Comparison of ENCODE assay signal across 8 mouse cellular contexts in genomic region chr2:94273154-94274021, GRCm38 (mm10).
DNase-seq lines count a peak whose midpoint lies in the region; ATAC-seq and TF ChIP-seq lines count a peak whose summit lies in the region.

No protein-coding gene starts in this region.

- TF ChIP-seq CTCF in intestine, postnatal 0 days (IDR thresholded peaks at IDR 0.05; ENCODE audit: low read depth), result no peak

- H3K4me1 ChIP-seq in intestine, postnatal 0 days (replicated peaks; ENCODE audit: control insufficient read depth, insufficient read depth, low read length), result no peaks in the 10 kb centered on the region

- peak overlapping the region; percentile 50 for H3K4me3 ChIP-seq in intestine, postnatal 0 days (ENCODE audit: low read depth, low read length)

- ATAC-seq in granulocyte monocyte progenitor cell, adult 5-6 weeks (replicated peaks; ENCODE audit: poor library complexity, severe bottlenecking), result peak; percentile 86
- peak; percentile 75 for ATAC-seq in intestine, postnatal 0 days

- peak overlapping the region; percentile 97 for H3K4me2 ChIP-seq in intestine, postnatal 0 days (replicated peaks; ENCODE audit: low read depth)

- intact Hi-C loops in left cerebral cortex, postnatal 36 days (cut with DNase I), result loop anchor here (2.0 kb wide), 1 partner anchor 31 kb away; no protein-coding TSS in a partner anchor

- H3K27ac ChIP-seq in intestine, postnatal 0 days (ENCODE audit: low read depth, low read length), result no peak overlapping the region

- DNase-seq in adrenal gland, adult 18-20 months (ENCODE audit: low spot score in 2 of 2), result peak; percentile 87 to 88
- peak; percentile 77 for DNase-seq in embryo, embryonic 10.5 days (ENCODE audit: low spot score)
- peak; percentile 86 to 93 for DNase-seq in left cerebral cortex, postnatal 36 days (ENCODE audit: low spot score in 2 of 2)
- peak; percentile 64 for DNase-seq in mesoderm, embryonic 11.5 days (ENCODE audit: low read depth, low spot score)
- peak; percentile 86 for DNase-seq in right cerebral cortex, postnatal 4 days
- peak; percentile 58 for DNase-seq in yolk sac, embryonic 10.5 days (ENCODE audit: low spot score)

- H3K9me3 ChIP-seq in intestine, postnatal 0 days (ENCODE audit: control insufficient read depth), result no peaks in the 10 kb centered on the region

- H3K9ac ChIP-seq in intestine, postnatal 0 days (ENCODE audit: low read depth, low read length), result peak overlapping the region; percentile 37; the same call in 1 of the 2 replicates

- peaks cover 27% of the 10 kb centered on the region for H3K27me3 ChIP-seq in intestine, postnatal 0 days (replicated peaks; ENCODE audit: control insufficient read depth, insufficient read depth, low read length)

- WGBS in intestine, postnatal 0 days, result 2% methylated on average over 54 of the region's 72 CpGs

- H3K36me3 ChIP-seq in intestine, postnatal 0 days (ENCODE audit: control insufficient read depth, insufficient read depth), result no peaks in the 10 kb centered on the region
